Mouse (Mus musculus): ENCODE data around the gene Glrx5.

The Glrx5 gene

DNA sequence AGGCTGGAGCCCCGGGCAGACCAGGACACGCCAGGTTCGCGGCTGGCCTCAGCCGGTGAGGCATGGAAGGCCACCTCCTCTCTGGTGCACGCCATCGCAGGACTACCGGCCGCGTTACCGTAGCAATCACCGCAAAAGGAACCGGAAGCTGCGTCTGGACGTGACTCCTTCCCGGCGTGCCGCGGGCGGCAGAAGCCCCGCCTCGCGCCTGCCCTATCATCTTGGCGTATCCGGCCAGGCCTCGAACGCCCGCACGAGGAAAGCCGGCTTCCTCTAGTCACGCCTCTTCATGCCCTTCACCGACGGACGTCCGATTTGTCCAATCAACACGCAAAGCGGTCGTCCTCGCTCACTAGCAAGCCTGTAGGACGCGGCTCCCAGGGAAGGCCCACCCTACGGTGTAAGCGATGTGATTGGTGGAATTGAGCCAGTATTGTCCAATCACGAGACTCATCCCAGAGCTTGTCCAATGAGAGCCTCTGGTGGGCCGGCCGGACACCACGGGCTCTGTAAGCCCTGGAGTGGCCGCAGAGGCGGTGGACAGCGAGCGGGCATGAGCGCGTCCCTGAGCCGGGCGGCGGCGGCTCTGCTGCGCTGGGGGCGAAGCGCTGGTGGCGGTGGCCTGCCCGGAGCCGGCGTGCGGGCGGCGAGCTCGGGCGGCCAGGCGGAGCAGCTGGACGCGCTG, at the start of gene Glrx5:
Gene Glrx5, plus strand, starts transcription at position 542 of the 685 bp plus-strand sequence.
- DNase-seq (ENCODE audit: low spot score in 2 of 2), result peak; percentile 100

DNA sequence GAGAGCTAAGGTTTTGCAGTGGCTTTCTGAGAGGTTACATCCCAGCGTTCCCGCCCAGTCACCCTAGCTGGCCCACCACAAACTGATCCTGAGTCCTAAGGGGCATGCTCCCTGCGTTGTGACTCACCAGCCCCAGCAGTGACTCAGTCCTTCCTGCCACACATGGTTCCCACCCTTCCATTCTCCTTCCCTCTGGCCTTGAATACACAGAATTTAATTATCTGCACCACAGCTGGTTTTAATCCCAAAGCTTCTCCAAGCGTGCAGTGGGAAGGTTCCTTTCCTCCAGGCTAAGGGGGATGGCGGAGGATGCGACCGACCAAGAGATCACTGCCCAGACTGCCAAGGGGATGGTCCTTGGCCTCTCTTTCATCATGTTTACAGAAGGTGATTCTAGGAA, 49.0 kb upstream of the Glrx5 start:
- no peak for DNase-seq (ENCODE audit: low spot score in 2 of 2)

DNA sequence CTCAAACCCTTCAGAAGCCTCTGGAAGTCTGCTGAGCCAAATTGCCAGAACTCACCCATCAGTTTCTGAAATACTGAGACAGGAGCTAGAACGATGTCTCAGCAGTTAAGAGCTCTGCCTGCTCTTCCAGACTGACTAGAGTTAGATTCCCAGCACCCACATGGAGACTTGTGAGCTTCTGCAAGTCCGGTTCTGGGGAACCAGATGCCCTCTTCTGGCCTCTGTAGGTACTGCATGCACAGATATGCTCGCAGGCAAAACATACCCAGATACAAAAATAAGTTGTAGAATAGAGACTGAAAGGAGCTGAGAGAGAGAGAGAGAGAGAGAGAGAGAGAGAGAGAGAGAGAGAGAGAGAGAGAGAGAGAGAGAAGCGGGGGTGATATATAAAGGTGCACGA, 47.4 kb upstream of the Glrx5 start:
- DNase-seq (ENCODE audit: low spot score in 2 of 2), result no peak

DNA sequence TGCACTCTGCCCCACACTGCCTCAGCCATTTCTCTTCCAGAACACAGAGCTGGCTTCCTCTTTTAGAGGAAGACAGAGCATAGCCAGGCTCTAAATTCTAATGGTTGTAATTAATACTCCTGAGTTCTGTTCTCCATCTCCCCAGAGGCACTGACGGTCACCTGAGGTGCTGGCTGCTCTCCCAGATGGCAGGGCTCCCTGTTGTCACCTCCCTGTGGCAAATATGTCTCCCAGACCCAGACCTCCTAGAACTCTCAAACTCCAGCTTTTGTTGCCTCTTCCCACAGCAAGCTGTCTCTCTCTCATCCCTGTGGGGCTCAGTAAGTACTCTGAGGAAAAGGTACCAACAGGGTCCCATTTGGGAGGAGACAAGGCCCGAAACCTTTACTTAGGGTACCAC, 46.5 kb upstream of the Glrx5 start:
- DNase-seq (ENCODE audit: low spot score in 2 of 2), result no peak

DNA sequence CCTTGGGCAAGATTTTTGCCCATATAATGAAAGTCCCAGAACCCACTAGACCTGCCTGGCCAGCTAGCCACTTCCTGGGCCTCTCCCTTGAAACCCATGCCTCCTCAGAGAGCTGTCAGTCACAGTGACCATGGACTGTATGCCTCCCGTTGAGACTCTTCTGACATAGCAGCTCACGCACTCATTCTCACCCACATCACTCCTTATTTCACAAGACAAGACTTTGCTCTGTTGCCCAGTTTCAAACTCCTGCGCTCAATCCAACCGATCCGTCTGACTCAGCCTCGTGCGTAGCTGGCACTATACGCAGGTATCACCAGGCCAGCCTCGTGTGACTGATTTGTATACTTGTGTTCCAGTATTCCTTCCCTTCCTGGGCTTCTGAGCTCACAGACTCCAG, 45.7 kb upstream of the Glrx5 start:
- DNase-seq (ENCODE audit: low spot score in 2 of 2), result no peak

DNA sequence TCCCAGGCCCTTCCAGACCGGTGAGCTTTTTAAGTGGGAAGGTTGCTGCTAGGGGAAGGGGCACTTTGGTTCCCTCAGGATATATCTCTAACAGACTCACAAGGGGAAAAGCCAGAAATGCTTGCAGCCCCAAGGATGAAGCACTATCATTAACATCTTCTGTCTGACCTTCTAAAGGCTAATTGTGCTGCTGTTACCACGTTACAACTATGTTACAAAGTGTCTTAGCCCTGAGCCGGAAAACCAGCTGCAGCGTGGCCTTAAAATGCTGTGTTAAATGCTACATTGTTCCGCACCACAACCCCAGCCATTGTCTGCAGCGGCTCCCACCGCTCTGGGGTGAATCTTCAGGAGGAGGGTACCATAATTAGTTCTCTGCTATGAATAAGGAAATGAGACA, 44.6 kb upstream of the Glrx5 start:
- DNase-seq (ENCODE audit: low spot score in 2 of 2), result no peak

DNA sequence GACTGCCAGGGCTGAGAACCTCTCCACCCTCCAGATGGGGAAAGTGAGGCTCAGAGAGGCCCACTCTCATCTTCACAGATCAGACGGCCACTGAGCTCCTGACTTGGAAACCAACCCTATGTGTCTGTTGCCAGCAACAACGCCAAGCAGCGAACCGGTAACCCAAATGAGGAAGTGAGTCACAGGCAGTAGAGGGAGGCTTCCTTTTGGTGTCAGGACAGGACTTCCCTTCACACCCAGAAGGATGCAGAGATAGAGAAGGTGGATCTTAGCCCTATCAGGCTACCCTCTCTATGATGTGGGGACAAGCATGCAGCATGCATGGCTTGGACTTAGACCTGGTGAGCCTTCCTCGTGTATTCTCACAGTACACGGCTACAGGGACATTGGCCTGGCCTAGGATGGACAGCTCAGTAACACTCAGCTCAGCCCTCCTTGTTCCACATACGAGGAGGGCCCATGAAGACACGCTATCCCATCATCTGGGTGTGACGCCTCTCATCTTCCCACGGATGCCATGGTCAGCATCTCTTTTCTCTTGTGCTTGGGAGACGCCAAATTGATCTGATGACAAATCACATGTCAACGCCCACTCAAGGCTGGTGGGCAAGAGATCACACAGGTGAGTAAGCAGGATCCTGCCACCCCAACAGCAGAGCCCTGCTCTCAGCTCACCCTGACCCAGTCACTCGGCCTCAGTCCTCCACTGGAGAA, 41.6 kb upstream of the Glrx5 start:
- no peak for DNase-seq (ENCODE audit: low spot score in 2 of 2)

DNA sequence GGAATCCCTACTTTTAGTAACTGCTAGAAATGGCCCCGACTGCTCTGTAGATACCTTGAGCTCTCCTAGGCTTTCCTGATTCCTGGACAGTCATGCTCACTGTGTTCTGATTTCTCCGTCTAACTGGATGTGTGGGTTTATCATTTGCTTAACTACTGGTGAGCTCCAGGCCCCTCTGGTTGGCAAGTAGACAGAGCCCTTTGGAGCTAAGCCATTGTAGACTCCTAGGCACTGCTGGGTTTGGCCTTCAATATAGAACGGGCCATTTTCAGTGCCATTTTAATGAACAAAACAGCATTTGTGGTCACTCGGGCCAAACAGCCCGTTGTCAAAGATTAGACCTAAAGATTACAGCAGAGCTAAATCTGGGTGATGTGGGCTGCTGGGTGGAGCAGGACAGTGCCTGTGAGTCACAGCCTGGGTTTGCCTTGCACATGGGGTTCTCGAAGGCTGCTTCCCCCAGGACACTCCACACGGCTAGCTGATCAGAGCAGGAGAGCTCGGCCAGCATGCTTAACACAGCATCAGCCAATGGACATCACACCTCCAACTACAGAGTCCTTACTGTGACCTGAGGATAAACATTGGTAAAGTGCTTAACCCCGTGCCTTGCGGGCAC, 40.3 kb upstream of the Glrx5 start:
- no peak for DNase-seq (ENCODE audit: low spot score in 2 of 2)

DNA sequence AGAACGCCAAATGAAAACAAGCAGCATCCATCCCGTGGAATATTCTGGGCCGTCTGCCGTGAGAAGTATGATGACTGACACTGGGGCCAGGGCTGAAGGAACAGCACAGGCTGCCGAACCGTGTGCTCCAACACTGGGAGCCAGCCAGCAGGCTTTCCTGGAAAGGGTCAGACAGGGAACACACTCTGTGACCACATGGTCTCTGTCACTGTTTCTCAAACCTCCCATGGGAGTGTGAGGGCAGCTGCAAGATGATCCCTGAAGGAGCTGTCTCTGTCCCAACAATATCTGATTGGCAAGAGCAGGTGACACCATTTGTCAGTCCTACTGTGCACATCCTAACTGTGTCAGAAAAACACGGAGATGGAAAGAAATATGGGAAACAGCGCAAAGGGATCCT, 39.6 kb upstream of the Glrx5 start:
- no peak for DNase-seq (ENCODE audit: low spot score in 2 of 2)

DNA sequence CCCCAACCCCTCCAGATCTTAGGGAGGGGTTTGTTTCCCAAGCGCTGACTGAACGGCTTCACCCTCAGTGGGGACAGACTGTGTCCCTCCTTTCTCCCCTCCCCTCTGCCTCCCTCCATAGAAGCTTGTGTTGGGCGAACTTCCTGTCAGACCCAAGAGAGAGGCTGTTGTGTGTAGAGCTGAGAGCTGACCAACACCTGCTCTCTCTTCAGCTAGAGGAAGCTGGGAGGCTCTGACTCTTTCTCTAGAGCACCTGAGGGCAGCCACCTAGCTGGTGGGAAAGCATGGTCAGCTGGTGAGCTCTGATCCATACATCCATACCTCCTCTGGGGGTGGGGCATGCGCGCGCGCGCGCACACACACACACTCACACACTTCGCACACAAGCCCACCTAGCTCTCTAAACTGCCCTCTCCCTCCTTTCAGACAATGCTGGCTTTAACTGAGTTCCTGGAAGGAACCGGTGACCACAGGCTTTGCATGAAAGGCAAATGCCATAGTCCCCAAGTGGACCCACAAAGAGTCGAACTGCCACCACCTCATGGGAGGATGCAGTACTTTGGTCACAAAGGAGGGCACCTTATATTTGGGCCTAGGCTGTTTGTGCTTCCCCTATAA, 37.1 kb upstream of the Glrx5 start:
- no peak for DNase-seq (ENCODE audit: low spot score in 2 of 2)

DNA sequence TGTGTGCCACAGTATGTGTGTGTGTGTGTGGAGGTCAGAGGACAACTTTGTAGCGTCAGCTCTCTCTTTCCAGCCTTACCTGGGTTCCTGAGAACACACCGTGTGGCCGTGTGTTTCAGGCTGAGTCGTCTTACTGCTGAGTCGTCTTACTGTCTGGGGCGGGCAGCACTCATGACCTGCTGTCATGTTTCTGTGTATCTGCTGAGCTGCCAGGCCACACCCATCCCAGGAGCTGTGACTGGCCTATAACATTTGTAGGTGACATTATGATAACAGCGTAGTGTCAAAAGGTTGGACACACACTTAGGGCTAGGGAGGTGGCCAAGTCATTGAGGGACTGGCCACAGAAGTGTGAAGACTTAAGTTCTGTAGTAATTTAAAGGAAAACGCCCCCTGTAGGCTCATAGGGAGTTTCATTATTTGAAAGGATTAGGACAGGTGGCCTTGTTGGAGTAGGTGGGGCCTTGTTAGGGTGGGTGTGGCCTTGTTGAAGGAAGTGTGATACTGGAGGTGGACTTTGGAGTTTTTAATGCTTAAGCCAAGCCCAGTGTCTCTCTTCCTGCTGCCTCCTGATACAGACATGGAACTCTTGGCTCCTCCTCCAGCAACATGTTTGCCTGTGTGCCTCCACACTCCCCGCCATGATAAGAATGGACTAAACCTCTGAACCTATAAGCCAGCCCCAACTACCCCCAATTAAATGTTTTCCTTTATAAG, 36.3 kb upstream of the Glrx5 start:
- no peak for DNase-seq (ENCODE audit: low spot score in 2 of 2)

DNA sequence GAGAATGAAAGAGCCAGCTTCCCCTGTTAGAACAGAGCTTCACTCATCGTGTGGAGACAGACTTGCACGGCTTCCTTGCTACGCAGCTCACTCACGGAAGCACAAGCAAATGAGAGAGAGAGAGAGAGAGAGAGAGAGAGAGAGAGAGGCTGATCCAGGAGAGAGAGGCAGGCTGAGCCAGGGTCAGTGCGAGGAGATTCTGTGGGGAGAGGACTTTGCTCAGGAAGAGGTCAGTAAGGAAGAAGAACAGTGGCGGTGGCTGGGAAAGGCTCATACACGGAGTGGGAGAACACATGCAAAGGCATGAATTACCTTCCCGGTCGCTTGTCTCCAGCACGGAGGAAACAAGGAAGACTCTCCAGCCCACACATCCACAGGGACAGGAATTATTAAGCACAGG, 35.3 kb upstream of the Glrx5 start:
- DNase-seq (ENCODE audit: low spot score in 2 of 2), result no peak

DNA sequence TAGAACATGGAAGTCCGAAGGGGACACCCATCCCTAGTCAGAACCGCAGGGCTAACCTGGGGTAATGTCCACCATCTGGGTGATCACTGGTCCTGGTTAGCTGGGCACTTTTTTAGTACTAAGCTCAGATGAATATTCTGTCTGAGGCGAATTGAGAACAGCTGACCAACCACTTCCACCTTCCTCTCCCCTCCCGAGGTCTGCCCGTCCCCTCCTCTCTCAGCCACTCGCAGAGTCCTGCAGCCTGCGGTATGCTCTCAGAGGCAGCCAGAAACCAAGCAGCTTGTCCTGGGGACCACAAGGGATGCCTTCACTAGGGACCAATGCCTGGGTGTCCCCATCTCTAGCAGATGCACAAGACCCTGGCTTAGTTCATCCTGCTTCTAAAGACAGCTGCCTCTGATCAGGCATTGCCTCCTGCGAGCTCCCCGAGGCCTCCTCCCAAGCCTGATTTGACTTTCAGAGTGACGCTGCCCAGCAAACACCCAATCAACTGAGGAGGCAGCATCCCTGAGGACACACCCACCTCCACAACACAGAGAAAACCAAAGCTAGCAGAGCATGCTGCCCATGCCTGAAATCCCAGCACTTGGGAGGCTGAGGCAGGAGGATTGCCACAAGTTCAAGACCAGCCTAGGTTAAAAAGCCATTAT, 34.7 kb upstream of the Glrx5 start:
- DNase-seq (ENCODE audit: low spot score in 2 of 2), result no peak

DNA sequence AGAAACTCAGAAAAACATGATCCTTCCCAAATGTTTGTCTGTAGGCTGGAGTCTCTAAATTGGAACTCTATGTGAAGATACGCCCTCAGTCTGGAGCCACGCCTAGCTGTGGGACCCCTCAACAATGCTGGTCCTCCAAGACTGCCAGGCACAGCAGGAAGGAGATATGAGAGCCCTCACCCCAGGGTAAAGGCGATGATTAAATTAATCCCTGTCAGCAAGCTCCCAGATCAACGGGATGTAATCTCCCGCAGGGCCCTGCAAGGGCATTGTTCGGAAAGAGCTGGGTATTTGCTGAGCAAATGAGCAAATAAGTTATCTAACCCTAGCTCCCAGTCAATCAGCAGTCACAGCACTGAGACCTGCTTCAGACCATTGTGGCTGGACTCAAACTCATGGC, 33.9 kb upstream of the Glrx5 start:
- no peak for DNase-seq (ENCODE audit: low spot score in 2 of 2)

DNA sequence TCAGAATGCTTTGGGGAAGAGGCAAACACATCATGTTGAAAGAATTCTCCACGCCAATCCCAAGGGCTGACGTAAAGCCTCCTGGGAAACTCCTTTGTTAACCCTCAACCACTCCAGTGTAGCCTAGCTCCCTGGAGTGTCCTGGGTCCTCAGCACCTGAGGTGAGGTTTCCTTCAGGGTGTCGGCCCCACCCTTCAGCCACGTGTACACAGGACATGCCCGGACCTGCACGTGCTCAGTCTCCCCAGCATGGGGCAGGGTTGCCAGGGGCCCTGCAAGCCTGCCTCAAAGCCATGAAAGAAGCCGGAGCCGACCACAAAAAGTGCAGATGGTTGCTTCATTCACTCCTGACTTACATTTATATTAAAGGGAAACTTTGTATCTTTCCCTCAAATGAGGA, 33.3 kb upstream of the Glrx5 start:
- DNase-seq (ENCODE audit: low spot score in 2 of 2), result no peak

DNA sequence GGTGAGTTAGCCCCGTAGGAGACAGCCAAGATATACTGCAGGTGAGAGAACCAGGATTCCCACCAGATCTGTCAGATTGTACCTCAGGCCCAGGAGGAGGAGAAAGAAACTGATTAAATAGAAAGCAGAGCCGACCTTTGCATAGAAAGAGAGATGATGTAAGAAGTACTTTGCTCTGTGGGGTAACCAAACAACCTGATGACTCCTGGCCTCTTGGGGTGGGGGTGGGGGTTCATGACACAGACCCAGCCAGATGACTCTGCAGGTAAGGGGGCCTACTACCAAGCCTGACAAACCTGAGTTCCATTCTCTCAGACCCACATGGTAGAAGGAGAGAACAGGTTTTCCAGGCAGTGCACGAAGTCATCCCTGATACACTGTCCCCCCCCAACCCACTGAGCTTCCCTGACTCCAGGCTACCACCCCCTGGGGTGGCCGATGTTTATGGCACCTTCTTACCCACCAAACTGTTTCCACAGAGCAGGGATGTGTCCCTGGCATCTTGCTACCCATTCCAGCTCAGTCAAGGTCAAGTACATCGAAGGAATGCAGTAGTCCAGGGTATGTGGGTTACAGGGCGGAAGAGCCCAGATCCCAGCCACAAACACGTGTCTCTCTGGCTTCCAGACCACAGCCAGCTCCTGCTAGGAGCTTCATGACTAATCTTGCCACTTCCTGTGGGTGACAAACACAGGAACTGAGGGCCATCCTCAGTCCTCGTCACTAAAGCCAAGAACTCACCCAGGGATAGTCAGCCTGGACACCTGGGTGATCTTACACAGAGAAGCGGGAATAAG, 31.8 kb upstream of the Glrx5 start:
- no peak for DNase-seq (ENCODE audit: low spot score in 2 of 2)

DNA sequence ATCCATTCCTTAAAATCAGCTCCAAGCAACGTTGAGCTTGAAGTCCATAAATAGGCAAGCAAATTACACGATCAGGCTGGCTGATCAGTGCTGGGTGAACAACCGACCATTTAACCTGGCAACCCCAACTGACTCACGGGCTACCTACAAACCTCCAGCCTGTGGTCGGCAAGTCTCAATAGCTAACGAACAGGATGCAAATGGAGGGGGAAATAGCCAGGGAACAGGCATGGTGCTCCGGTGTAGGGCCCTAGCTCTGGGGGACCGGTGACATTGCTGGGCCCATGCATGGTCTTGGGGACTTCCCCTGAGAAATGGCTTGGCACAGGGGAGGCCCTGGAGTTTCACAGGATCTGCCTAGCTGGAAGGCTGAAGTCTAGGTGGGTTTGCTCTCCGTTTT, 31.2 kb upstream of the Glrx5 start:
- DNase-seq (ENCODE audit: low spot score in 2 of 2), result no peak

DNA sequence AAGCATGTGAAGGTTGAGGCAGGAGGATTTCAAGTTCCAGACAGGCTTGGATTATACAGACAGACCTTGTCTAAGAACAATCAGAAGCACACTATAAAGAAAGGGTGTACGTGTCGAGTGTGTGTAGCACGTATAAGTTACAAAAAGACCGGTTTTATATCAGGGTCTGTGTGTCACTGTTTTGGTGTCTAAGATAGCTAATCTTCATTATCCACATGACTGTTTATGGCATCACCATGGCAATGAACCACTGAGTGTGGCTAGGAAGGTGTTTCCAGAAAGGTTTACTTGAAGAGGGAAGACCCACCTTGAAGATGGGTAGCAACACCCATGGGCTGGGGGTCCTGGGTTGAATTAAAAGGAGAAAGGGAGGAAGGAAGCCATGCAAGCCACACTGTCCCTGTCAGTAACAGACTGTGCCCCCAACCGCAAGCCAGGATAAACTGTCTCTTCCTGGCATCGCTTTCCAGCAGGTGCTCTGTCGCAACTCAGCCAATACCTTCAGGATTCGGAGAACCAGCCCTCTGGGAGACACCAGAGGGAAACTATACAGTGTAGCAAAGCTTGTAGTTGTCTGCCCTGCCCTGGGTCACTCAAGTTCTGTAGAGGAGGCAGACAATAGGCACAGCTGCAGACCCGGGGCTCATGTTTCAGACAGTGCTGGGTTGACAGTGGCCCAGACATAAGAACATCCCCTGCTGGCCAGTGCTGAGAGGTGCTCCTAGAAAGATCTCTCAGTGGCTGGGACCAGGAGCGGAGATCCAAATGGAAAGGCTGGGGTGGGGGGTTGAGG, 30.0 kb upstream of the Glrx5 start:
- no peak for DNase-seq (ENCODE audit: low spot score in 2 of 2)

DNA sequence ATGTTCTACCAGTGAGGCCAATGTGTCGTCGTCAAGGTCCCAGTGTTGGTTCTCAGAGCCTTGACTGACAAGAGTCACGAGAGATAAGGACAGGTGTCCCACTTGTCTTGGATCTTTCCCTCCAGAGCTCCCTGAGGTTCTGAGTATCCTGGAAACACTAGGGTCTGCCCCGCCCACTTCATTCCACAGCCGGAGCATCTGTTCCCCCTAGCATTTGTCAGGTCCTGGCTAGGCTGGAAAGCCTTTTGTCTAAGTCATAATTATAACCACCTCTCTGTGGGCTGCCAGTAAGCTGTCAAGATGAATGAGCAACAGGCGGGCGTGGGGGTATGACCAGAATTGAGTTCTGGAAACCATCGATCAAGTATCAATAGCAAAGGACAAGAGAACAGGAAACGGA, 29.3 kb upstream of the Glrx5 start:
- no peak for DNase-seq (ENCODE audit: low spot score in 2 of 2)

DNA sequence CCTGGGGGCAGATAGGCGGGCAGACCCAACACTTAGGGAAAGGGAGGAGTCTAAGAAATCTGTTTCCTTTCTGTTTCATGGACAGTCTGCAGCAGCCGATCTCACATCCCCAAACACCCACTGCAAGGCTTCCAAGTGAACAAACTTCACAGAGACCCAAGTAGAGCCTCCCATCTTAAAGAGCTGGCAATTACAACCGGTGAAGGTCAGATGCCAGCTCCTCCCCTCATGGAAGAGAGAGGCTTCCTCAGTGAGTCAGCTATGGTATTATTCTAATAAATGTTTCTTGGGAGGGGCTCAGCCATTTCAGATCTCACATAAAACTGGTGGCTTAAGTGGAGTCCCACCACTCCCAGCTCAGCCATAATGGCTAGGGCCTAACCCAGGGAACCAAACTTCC, 28.8 kb upstream of the Glrx5 start:
- DNase-seq (ENCODE audit: low spot score in 2 of 2), result no peak
